Mouse (Mus musculus) gastrocnemius, postnatal 4 days (tissue): ENCODE measurements around the gene Mip. TPM values are rescaled to one million over a fixed set of nuclear protein-coding genes. Genes with fewer than 3 reads are reported as not detected.
A peak's percentile ranks its signal among the peaks of the same experiment; 100 is the strongest.
"Not testable (repeated sequence)": the region's sequence is repeated elsewhere in the genome, so short reads cannot be mapped to it uniquely, and the experiment has no call there.

ENCODE experiments used
- DNase-seq, 2 experiments: peaks; one replicate each; pipeline ENCODE4 v3.0.0; 2021 to 2022; ENCODE audit warnings: low spot score in 2 of 2, mixed read lengths in 2 of 2
- total RNA-seq, 2 experiments: library from RNA; stranded (reverse); gene quantifications; 2 replicates each; pipeline ENCODE4 v1.2.3; 2021

The Mip gene
- total RNA-seq, 2 experiments from 2014 or later = not detected

DNA sequence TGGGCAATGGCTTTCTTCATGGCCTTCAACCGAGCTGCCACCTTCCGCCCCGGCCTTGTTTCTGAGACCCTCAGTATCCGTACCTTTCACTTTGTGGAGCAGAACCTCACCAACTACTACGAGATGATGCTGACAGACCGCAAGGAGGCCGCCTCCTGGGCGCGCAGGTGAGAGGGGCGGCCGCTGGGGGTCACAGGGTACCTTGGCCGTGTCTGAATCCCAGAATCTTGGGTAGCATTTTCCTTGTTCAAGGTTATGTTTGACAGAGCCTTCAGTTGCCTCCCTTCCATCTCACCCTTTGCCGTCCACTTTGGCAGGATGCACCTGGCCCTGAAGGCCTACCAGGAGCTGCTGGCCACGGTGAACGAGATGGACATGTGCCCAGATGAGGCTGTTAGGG, 18.5 kb downstream of the Mip start:
- no peak for DNase-seq

DNA sequence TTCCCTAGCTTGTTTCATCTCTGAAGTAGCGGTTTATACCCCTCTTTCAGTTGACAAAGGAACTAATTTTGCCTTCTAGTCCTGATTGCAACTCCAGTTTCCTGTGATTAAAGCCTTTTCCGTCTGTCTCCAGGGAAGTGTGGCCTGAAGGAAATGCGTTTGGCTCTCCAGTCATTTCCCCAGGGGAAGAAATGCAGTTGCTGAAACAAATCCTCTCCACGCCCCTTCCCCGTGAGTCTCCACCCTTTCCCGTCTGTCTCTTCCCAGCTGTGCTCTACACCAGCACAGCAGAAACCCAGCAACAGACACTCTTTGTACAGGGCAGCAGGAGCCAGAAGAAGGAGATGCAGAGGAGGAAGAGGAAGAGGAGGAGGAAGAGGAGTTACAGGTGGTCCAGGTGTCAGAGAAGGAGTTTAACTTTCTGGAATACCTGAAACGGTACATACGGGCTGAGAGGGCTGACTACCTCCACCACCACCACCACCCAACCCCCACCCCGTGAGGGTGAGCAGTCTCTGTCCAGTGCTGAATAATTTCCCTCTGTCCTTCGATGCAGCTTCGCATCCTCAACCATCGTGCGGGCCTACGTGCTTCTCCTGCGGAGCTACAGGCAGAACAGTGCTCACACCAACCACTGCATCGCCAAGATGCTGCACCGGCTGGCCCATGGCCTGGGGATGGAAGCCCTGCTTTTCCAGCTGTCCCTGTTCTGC, 21.5 kb downstream of the Mip start:
- DNase-seq = peak in 1 of 2 experiments; percentile 33

DNA sequence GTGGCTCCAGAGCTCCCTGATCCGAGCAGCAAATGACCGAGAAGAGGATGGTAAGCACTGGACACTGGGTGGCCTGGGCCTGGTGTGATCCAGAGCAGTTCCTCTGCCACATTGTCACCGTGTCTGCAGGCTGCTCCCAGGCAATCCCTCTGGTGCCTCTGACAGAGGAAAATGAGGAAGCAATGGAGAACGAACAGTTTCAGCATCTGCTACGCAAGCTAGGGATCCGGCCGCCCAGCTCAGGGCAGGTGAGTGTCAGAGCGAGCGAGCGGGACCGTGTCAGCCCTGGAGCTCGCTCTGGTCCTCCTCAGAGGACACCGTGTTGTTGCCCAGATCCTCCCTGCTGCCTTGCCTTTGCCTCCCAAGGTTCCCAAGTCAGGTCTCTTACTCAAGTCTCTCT, 24.9 kb downstream of the Mip start:
- DNase-seq = no peak

DNA sequence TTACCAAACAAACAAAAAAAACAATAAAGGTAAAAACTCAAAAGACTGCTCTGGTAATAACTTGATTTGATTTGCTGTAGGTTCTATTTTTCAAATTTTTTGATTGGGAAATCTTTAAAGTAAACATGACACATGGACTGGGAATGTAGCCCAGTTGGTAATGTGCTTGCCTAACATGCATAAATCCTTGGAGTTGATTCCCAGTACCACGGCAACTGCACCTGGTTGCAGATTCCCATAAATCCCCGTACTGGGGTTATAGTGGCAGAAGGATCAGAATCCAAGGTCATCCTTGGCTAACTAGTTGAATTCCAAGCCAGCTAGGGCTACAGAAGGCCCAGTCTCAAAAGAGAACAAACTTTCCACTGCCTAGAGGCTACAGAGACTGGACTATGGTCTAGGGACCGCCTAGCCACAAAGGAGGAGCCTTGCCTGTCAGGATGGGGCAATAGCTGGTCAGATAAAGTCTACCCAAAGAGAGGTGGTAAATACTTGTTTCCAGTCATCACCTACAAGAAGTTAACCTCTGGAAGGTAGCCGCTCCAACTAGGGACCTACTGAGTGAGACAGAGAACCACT, 28.1 kb downstream of the Mip start, which contains the start of gene Apon:
Apon (plus strand) TSS at position 420 of the 579 bp plus-strand sequence.
- no peak for DNase-seq

DNA sequence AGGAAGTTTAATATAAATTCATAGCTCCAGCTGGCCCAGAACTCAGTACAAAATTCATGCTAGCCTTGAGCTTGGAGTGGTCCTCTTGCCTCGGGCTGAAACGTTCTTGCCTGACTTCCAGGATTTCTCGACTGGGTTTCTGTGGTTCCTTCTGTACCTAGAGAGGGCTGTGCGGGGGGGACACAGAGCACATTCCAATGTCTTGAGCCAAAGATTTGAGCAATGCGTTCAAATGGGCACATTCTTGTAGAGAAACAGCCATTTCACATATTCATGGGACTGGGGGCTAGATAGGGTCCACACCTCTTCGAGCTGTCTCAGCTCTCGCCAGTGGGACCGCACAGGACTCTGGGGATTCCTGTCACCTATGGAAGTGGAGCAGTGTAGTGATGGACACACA, 30.3 kb downstream of the Mip start:
- DNase-seq = no peak

DNA sequence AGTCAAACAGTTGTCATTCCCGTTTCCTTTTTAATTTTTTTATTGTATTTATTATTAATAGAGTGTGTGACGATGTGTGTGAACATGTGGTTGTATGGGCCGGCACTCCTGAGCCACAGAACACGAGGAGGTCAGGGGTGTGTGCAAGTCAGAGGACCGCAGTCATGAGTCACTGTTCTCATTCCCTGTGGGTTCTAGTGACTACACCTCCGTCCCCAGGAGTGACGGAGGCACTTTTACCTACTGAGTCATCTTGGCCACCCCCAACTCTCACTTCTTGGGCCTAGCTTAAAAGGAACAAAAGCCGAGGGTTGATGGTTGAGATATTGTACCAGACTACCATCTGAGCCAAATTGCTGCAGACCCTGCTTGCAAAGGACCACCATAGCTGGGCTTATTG, 30.7 kb downstream of the Mip start:
- no peak for DNase-seq

DNA sequence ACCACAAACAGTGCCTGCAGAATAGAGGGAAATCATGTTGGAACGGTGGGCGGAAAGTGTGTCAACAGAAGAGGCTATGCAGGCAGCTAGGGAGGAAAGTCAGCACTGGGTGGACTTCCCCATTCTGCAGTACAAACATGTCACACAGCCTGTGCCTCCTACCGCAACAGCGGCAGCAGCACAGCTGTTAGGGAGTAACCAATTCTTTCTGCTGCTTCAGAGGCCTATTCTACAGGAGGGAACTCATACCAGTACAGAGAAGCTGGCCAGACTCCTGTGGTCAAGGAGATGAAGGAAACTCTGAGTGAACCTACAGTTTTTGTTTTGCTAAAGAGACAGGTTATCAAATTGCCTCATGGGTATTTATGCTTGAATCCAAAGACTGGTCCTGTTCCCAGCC, 33.3 kb downstream of the Mip start:
- no peak for DNase-seq

DNA sequence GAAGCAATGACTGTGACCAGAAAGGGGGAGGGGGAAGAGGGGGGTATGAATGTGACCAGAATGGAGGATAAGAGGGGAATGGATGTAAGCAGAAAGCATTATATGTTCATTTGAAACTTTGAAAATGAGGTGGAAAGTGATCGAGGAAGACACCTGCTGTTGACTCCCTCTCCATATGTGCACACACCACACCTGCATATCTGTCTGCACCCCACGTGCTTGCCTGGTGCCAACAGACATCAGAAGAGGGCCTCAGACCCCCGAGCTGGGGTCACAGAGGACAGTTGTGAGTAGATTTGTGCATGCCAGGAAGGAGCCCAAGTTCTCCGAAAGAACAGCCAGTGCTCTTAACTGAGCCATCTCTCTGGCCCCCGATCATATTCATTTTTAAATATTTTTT, 34.3 kb downstream of the Mip start:
- DNase-seq = no peak

DNA sequence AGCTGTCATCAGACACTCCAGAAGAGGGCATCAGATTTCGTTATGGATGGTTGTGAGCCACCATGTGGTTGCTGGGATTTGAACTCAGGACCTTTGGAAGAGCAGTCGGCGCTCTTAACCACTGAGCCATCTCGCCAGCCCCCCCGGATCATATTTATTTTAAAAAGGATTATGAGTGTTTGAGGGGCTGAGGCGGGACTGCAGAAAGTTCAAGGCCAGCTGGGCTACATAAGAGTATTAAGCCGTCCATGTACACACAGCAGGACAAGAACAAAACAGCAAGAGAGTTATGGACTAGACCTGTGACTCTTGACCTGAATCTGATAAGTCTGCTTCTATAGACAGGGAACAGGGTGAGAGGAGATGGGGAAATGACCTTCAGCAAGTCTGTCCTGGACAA, 34.7 kb downstream of the Mip start:
- not testable (repeated sequence) for DNase-seq

DNA sequence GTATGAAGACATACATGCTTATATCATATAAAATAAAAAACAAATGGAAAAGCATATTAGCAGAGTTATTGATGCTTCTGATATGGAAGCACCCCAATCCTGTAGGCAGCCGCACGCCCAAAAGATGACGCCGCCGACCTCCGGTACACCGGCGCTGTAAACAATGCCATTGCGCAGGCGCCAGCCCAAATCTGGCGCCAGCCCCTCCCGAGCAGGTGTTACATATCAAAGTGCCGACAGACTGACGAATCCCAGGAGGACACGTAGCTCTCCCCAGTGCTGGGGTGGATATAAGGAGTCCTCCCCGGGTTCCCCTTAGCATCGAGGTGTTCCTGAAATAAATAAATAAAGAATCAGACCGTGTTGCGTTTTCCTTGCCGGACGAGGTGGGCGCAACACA, 36.7 kb downstream of the Mip start:
- no peak for DNase-seq

DNA sequence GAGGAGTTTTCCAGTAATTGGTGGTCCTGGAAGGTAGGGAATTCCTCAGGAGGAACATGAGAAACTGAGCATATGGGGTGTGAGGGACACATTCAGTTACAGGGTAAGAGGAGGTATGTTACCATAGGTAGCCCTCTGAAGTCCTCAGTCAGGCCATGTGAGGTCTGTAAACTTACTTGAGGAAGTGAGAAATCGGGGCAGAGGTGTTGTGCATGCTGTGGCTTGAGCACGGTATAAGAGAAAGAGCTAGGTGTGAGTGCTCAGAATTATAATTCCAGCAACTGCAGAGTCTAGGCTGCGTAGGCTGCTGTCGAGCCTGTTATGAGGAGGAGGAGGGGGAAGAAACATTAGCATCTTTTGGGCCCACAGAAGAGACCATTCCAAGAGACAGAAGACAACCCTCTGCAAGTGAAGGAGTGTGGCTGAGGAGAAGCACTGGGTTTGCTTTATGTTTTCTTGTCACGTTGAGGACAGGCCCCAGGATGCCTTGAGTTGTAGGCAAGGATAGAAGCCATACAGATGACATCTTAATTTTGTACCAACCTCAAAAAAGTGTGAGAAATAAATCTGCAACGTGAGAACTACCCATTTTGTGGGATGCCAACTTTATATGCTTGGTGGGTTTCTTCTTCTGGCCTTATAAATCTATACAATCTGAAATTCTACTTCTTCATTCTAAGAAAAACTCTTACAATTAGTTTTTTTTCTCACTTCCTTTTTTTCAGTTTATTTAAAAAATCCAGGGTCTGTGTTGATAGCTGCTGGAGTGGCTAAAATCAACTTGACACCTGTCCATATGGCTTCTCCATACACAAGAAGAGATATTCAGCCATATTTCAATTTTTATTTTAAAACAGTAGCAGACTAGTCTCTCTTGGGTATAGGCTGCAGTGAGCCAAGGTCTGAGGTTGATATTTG, 38.0 kb downstream of the Mip start:
- no peak for DNase-seq

DNA sequence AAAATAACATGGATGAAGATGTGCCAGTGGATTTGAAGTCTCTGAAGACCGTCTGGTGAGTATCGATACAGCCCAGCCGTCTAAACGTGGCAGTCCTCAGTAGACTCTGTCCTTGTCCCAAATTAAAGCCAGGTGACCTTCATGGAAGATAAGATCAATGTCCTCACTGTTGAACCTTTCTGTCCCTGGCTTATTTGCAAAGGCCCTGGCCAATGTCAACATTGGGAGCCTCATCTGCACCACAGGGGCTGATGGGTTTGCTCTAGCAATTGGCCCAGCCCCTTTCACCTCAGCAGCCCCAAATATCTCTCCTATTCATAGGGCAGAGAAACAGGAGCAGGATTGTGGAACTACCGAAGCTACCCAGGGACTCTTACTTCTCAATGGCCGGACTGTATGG, 42.7 kb downstream of the Mip start, which contains the start of gene Apof:
Apof (plus strand) TSS at position 301 of the 400 bp plus-strand sequence.
- DNase-seq = no peak

DNA sequence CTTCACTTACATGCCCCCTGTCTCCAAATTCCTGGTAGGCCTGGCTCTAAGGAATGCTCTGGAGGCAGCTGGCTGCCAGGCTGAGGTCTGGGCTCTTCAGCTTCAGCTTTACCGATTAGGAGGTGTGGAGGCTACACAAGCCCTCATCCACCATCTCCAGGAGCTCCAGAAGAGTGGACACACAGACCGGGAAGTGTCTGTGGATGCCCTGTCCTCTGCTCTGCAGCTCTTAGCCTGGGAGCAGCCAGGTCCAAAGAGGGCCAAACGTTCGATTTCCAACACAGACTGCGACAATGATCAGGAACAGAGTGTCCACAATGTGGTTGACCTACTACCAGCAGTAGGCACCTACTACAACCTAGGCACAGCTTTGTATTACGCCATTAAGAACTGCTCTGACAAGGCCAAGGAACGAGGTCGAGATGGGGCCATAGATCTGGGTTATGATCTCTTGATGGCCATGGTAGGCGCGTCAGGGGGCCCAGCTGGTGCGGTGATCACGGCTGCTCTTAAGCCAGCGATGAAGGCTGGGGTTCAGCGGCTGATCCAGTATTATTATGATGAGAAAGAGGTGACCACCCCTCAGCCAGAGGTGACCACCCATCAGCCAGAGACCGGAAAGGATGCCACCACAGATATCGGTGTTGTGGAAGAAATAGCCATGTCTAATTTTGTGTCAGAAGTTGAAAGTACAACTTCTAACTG, 43.7 kb downstream of the Mip start:
- no peak for DNase-seq

DNA sequence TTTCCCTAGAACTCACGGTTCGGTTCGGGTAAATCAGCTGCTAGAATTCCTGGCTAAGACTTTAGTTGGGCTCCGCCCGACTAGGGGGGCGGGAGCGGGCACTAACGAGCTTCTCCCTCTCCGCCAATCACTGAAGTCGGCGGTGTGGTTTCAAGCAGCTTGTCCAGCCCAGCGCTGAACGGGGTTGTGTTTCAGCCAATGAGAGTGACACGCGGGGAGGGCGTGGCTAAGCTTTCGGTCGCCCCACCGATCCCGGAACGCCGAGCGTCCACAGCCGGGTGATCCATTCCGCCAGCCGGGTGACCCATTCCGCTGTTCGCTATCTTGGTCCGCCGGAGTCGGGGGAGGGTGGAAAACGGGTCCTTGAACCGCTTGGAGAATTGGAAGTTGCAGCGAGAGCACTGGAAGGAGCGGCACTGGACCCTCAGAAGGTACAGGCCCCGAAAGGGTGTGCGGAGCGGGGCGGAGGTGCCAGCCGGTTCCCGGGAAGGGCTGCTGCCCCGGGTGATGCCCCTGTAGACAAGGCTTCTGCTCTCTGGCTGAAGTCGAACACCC, 44.7 kb downstream of the Mip start, which contains the start of gene Stat2:
Stat2 (plus strand) TSS at position 273 of the 555 bp plus-strand sequence.
- peak; percentile 92 to 96 for DNase-seq

DNA sequence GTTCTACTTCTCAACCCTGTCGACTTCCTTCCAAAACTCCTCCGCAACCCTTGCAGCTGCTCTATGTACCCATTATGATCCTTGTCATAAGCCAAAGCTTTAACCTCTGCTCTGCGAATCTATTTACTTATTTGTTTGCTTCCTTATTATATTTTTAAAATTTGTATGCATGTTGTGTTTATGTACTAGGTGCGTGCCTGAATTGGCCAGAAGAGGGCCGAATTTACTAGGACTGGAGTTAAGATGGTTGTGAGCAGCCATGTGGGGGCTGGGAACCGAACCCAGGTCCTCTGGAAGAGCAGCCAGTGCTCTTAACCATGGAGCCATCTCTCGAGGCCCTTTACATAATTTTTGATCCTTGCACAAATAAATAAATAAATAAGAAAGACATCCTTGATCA, 45.2 kb downstream of the Mip start:
- DNase-seq = no peak

DNA sequence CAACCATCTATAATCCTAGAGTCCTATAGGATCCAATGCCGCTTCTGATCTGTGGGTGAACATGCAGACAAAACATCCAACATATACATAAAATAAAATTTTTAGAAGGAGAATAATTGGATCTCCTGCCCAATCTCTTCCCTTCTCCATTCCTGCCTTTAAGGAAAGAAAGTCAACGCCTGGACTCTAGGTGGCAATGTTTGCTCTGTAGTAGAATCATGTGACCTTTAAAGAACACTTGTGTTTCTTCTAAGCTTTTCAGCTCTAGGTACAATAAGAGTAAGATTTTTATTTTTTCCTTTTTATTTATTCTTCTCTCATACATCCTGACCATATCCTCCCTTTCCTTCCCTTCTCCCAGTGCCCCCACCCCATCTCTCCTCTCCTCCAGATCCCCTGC, 46.2 kb downstream of the Mip start:
- no peak for DNase-seq

DNA sequence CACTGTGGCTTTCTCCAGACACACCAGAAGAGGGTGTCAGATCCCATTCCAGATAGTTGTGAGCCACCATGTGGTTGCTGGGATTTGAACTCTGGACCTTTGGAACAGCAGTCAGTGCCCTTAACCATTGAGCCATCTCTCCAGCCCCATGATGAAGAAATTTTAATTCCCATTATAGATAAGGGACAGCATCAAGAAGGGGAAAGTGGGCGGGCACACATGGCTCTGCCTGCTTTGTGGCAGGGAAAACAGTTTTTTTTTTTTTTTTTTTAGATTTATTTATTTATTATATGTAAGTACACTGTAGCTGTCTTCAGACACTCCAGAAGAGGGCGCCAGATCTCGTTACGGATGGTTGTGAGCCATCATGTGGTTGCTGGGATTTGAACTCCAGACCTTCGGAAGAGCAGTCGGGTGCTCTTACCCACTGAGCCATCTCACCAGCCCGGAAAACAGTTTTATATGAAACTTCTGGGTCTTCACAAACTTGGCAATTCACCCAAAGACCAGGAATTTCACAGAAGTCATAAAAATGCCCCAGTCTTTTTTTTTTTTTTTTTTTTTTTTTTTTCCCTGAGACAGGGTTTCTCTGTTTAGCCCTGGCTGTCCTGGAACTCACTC, 47.3 kb downstream of the Mip start:
- DNase-seq = not testable (repeated sequence)

DNA sequence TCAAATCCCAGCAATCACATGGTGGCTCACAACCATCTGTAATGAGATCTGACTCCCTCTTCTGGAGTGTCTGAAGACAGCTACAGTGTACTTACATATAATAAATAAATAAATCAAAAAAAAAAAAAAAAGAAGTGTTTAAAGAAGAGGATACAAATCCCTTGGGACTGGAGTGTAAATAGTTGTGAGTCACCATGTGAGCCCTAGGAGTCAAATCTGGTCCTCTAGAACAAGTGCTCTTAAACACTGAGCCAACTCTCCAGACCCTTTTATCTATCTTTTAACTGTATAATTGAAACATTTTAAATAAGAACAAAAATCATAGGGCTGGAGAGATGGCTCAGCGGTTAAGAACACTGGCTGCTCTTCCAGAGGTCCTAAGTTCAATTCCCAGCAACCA, 49.7 kb downstream of the Mip start:
- DNase-seq = not testable (repeated sequence)

DNA sequence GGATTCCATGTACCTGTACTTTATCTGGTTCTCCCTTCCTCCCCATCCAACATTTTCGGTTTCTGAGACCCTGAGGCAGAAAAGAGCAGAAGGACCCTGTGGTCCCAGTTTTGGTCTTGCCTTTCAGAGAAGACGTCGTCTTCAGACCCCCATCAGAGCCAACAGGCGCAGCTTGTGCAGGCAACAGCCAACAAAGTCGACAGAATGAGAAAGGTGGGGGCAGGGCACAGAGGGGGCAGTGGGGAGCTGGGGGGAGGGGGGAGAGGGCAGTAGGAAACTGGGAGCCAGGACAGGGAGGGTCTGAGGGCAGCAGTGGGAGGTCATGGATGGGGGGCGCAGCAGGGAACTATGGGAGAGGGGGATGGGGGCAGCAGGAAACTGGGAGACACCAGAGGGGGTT, 52.5 kb downstream of the Mip start:
- DNase-seq = no peak

DNA sequence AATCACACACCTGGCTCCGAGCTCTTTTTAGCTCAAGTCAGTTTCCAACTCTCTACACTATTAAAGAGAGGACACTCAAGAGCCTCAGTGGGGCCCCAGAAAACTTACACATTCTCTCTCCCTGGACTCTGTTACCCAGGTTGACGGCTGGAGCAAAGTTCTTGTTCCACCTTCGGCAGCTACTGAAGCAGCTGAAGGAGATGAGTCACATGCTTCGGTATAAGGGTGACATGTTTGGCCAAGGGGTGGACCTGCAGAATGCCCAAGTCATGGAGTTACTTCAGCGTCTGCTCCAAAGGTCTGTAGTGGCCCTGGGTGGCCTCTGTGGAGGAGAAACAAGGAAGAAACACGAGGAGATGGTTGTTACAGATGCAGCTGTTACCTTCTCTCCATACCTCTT, 55.3 kb downstream of the Mip start:
- DNase-seq = no peak
